Mouse (Mus musculus): Measurements from ENCODE around the gene Meis1.

Meis1 gene

GRCm38 (mm10) chr11:18948600-18949295 lies 70.0 kb downstream of the Meis1 start:
- in situ Hi-C loops (cut with MseI, MboI) = no loop called here

GRCm38 (mm10) chr11:18947434-18947833 lies 71.4 kb downstream of the Meis1 start:
- in situ Hi-C loops (cut with MseI, MboI) = no loop called here

- in situ Hi-C loops (cut with MseI, MboI) = no loop called here
Observed at GRCm38 (mm10) chr11:18945778-18946177, 73.0 kb downstream of the Meis1 start.

GRCm38 (mm10) chr11:18944972-18945625 lies 73.7 kb downstream of the Meis1 start:
- in situ Hi-C loops (cut with MseI, MboI) = no loop called here

GRCm38 (mm10) chr11:18944209-18944608 lies 74.6 kb downstream of the Meis1 start:
- in situ Hi-C loops (cut with MseI, MboI) = no loop called here

GRCm38 (mm10) chr11:18942990-18943389 lies 75.8 kb downstream of the Meis1 start:
- in situ Hi-C loops (cut with MseI, MboI) = no loop called here

- in situ Hi-C loops (cut with MseI, MboI) = no loop called here
Observed at GRCm38 (mm10) chr11:18940916-18941315, 77.9 kb downstream of the Meis1 start.

- in situ Hi-C loops (cut with MseI, MboI) = no loop called here
Observed at GRCm38 (mm10) chr11:18934921-18935320, 83.9 kb downstream of the Meis1 start.

GRCm38 (mm10) chr11:18931001-18931874 lies 87.5 kb downstream of the Meis1 start:
- in situ Hi-C loops (cut with MseI, MboI) = no loop called here

GRCm38 (mm10) chr11:18929779-18930728 lies 88.7 kb downstream of the Meis1 start:
- in situ Hi-C loops (cut with MseI, MboI) = no loop called here

- in situ Hi-C loops (cut with MseI, MboI) = no loop called here
Observed at GRCm38 (mm10) chr11:18927351-18927750, 91.4 kb downstream of the Meis1 start.

- in situ Hi-C loops (cut with MseI, MboI) = no loop called here
Observed at GRCm38 (mm10) chr11:18926798-18927197, 92.0 kb downstream of the Meis1 start.

GRCm38 (mm10) chr11:18924583-18925334 lies 94.0 kb downstream of the Meis1 start:
- in situ Hi-C loops (cut with MseI, MboI) = no loop called here

GRCm38 (mm10) chr11:18923274-18923673 lies 95.5 kb downstream of the Meis1 start:
- in situ Hi-C loops (cut with MseI, MboI) = no loop called here

GRCm38 (mm10) chr11:18920651-18921050 lies 98.1 kb downstream of the Meis1 start:
- in situ Hi-C loops (cut with MseI, MboI) = no loop called here

- in situ Hi-C loops (cut with MseI, MboI) = no loop called here
Observed at GRCm38 (mm10) chr11:18919162-18919762, 99.5 kb downstream of the Meis1 start.

- in situ Hi-C loops (cut with MseI, MboI) = no loop called here
Observed at GRCm38 (mm10) chr11:18917887-18918286, 100.9 kb downstream of the Meis1 start.

- in situ Hi-C loops (cut with MseI, MboI) = no loop called here
Observed at GRCm38 (mm10) chr11:18913251-18913650, 105.5 kb downstream of the Meis1 start.

- in situ Hi-C loops (cut with MseI, MboI) = no loop called here
Observed at GRCm38 (mm10) chr11:18912311-18913019, 106.3 kb downstream of the Meis1 start.
